Mouse (Mus musculus) liver, embryonic 14.5 days (tissue): ENCODE data around the gene Golga5. TPM values are rescaled to one million over a fixed set of nuclear protein-coding genes. Genes with fewer than 3 reads are reported as not detected.
"Not testable (repeated sequence)": the region's sequence is repeated elsewhere in the genome, so short reads cannot be mapped to it uniquely, and the experiment has no call there.

Experiments
- ATAC-seq: fragments of 200-750 bp; cut with Nextera tagmentation; 2 replicates; pipeline ENCODE4 v1.8.0; 2017; ENCODE audit warnings: moderate number of reproducible peaks, mild to moderate bottlenecking, moderate library complexity; ENCODE audit not compliant: insufficient read depth
- DNase-seq, 3 experiments: peaks; one replicate each; pipeline ENCODE4 v3.0.0-alpha.2; 2012 to 2013; ENCODE audit warnings: low read depth in 3 of 3, low spot score in 3 of 3
- H3K27ac ChIP-seq: fragments of 300-500 bp; sonication (generic); 2 replicates; pipeline ENCODE4 v1.5.1; 2014; ENCODE audit warnings: moderate library complexity, mild to moderate bottlenecking, control low read depth, inconsistent platforms
- H3K27me3 ChIP-seq: fragments of 300-500 bp; sonication (generic); 2 replicates; pipeline ENCODE4 v1.6.1; 2014; ENCODE audit warnings: mild to moderate bottlenecking, low read length, moderate library complexity; ENCODE audit not compliant: control insufficient read depth, insufficient read depth
- H3K36me3 ChIP-seq: fragments of 300-500 bp; sonication (generic); replicated peaks from 2 replicates; pipeline ENCODE4 v1.6.1; 2014; ENCODE audit warnings: low read depth; ENCODE audit not compliant: control insufficient read depth, insufficient read depth
- H3K4me1 ChIP-seq, 2 experiments: fragments of 200-500 bp in 1 of 2; fragments of 300-500 bp in 1 of 2; sonication (generic) in 1 of 2; replicated peaks; 2 replicates each; pipeline ENCODE4 v1.6.1; 2012 to 2014; ENCODE audit warnings: antibody characterized with exemption in 1 of 2, inconsistent platforms in 1 of 2, low read length in 1 of 2; ENCODE audit not compliant: control insufficient read depth in 2 of 2, insufficient read depth in 2 of 2
- H3K4me2 ChIP-seq: fragments of 300-500 bp; sonication (generic); 2 replicates; pipeline ENCODE4 v1.6.1; 2014; ENCODE audit warnings: low read depth, mild to moderate bottlenecking, control low read depth, moderate library complexity
- H3K4me3 ChIP-seq, 2 experiments: fragments of 200-500 bp in 1 of 2; fragments of 300-500 bp in 1 of 2; sonication (generic) in 1 of 2; 2 replicates each; pipeline ENCODE4 v1.5.1; 2012 to 2014; ENCODE audit warnings: low read depth in 2 of 2, low read length in 2 of 2, mild to moderate bottlenecking in 2 of 2, control low read depth in 1 of 2, inconsistent platforms in 1 of 2, moderate library complexity in 1 of 2; ENCODE audit not compliant: insufficient read depth in 1 of 2
- H3K9ac ChIP-seq: fragments of 300-500 bp; sonication (generic); replicated peaks from 2 replicates; pipeline ENCODE4 v1.6.1; 2014; ENCODE audit warnings: mild to moderate bottlenecking, control low read depth, moderate library complexity
- H3K9me3 ChIP-seq: fragments of 300-500 bp; sonication (generic); 2 replicates; pipeline ENCODE4 v1.6.1; 2016; ENCODE audit warnings: low read length, mixed read lengths; ENCODE audit not compliant: control insufficient read depth
- CTCF ChIP-seq: IDR thresholded peaks from 2 replicates; pipeline ENCODE4 v1.5.1; 2016; ENCODE audit warnings: antibody characterized with exemption, low read depth, control low read depth
- EP300 ChIP-seq: IDR thresholded peaks from 2 replicates; pipeline ENCODE4 v1.6.1; 2016; ENCODE audit warnings: antibody characterized with exemption, low read depth
- WGBS: fragments of 180-500 bp; shearing (Covaris S2); extraction: QIAGEN DNeasy Blood & Tissue Kit; methylation state at CpG from one replicate; pipeline ENCODE4 v1.1.7; 2014; ENCODE audit not compliant: insufficient replicate concordance; 5-methylcytosine and 5-hydroxymethylcytosine counted together
- polyA plus RNA-seq, 2 experiments: library from polyadenylated mRNA; depleted of rRNA in 1 of 2; stranded (reverse) in 1 of 2; unstranded in 1 of 2; fragments of >200 nt; fragmentation: Nextera tagmentation in 1 of 2; extraction: Ambion mirVana in 1 of 2; gene quantifications; 2 replicates each; pipeline versions ENCODE4 v1.2.1 to v1.2.3; 2012 to 2014

The Golga5 gene
- polyA plus RNA-seq, 2 experiments = 10.1 to 12.8 TPM

- no peak overlapping the region for H3K4me3 ChIP-seq
- peaks cover 4 to 7% of the 10 kb centered on the region in 2 experiments for H3K4me1 ChIP-seq
- no peak overlapping the region for H3K27ac ChIP-seq
- TF ChIP-seq EP300 = no peak
- TF ChIP-seq CTCF = peak; percentile 31
- H3K9me3 ChIP-seq = no peaks in the 10 kb centered on the region
- H3K9ac ChIP-seq = no peak overlapping the region
- no peaks in the 10 kb centered on the region for H3K27me3 ChIP-seq
- no peaks in the 10 kb centered on the region; the same call in 1 of the 2 replicates for H3K36me3 ChIP-seq
- WGBS = 69% methylated on average over 1 of the region's 1 CpGs
- H3K4me2 ChIP-seq = no peak overlapping the region
- no peak for ATAC-seq
- DNase-seq = no peak
Measured at GRCm38 (mm10) chr12:102468136-102468535, 799 bp upstream of the Golga5 start.

DNA sequence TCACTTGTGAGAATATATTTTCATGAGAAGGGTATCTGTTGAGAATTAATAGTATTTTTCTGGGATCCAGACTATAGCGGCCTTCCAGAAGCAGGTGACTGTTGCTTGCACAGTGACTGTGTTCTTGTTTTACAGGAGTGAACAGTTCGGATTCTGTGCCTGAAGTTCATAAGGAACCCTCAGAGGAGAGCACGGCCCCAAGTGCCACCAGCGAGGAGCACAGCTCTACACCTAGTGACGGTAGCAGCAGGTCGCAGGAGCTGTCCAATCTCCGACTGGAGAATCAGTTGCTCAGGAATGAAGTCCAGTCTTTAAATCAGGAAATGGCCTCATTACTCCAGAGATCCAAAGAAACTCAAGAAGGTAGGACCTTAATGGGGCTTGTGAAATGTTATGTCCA, 5.5 kb downstream of the Golga5 start:
- no peak for DNase-seq
- WGBS = 83% methylated on average over 7 of the region's 7 CpGs
- peaks cover 6% of the 10 kb centered on the region for H3K36me3 ChIP-seq
- no peak overlapping the region for H3K27ac ChIP-seq
- TF ChIP-seq CTCF = no peak
- no peak for TF ChIP-seq EP300
- H3K4me2 ChIP-seq = no peak overlapping the region
- H3K9ac ChIP-seq = no peak overlapping the region
- no peak overlapping the region for H3K4me3 ChIP-seq
- no peak for ATAC-seq
- no peaks in the 10 kb centered on the region for H3K27me3 ChIP-seq
- no peaks in the 10 kb centered on the region for H3K9me3 ChIP-seq
- H3K4me1 ChIP-seq = peaks cover 4 to 5% of the 10 kb centered on the region in 2 experiments

DNA sequence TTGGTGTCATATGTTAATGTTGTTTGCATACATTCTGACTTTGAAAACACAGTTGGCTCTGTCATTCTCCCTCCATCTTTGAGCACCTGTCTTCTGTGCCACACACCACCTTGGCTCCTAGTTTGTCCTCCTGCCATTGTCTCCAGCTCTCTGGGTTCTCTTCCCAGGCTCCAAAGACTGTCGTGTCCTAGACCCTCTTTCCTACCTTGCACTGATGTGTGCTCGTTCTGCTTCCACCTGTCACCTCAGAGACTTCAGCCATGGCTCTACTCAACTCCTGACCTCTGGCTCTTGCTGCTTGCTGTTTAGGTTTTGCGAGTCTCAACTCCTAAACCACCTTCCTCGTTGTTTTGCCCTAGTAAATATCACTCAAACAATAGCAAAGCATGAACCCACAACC, 11.5 kb downstream of the Golga5 start:
- no peak overlapping the region for H3K4me2 ChIP-seq
- no peak overlapping the region for H3K9ac ChIP-seq
- 72% methylated on average over 4 of the region's 4 CpGs for WGBS
- no peak for ATAC-seq
- no peak for DNase-seq
- no peaks in the 10 kb centered on the region for H3K4me1 ChIP-seq
- no peaks in the 10 kb centered on the region for H3K27me3 ChIP-seq
- H3K4me3 ChIP-seq = no peak overlapping the region
- H3K9me3 ChIP-seq = no peaks in the 10 kb centered on the region
- peaks cover 11% of the 10 kb centered on the region; the same call in 1 of the 2 replicates for H3K36me3 ChIP-seq
- TF ChIP-seq CTCF = no peak
- no peak for TF ChIP-seq EP300
- no peak overlapping the region for H3K27ac ChIP-seq

GRCm38 (mm10) chr12:102484946-102485345, 16.0 kb downstream of the Golga5 start:
- no peak for ATAC-seq
- 56% methylated on average over 3 of the region's 3 CpGs for WGBS
- H3K36me3 ChIP-seq = peaks cover 15% of the 10 kb centered on the region

DNA sequence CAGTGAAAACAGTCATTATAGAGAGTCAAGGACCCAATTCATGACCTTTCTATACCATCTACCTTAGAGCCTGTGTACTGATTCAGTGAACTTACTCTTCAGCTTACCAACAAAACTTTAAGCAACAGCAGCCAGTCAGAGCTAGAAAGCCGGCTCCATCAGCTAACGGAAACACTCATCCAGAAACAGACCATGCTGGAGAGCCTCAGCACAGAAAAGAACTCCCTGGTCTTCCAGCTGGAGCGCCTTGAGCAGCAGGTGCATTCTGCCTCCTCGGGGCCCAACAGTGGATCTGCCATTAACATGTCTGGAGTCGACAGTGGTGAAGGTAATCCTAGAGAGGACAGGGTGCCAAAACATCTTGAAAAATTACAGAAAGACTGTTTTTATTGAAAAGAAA, 23.0 kb downstream of the Golga5 start:
- H3K4me3 ChIP-seq = no peak overlapping the region
- no peaks in the 10 kb centered on the region for H3K27me3 ChIP-seq
- TF ChIP-seq CTCF (no peak), EP300 (no peak)
- H3K4me1 ChIP-seq = no peaks in the 10 kb centered on the region
- H3K4me2 ChIP-seq = no peak overlapping the region
- ATAC-seq = no peak
- H3K9me3 ChIP-seq = no peaks in the 10 kb centered on the region
- H3K36me3 ChIP-seq = peaks cover 21% of the 10 kb centered on the region
- WGBS = 80% methylated on average over 5 of the region's 5 CpGs
- no peak overlapping the region for H3K9ac ChIP-seq
- no peak overlapping the region for H3K27ac ChIP-seq
- no peak for DNase-seq

More at GRCm38 (mm10) chr12:102484946-102485345, 16.0 kb downstream of the Golga5 start:
- no peak overlapping the region for H3K27ac ChIP-seq
- H3K4me2 ChIP-seq = no peak overlapping the region
- H3K4me3 ChIP-seq = no peak overlapping the region
- H3K4me1 ChIP-seq = no peaks in the 10 kb centered on the region
- no peaks in the 10 kb centered on the region for H3K9me3 ChIP-seq
- no peak for DNase-seq
- TF ChIP-seq CTCF (no peak), EP300 (no peak)
- no peak overlapping the region for H3K9ac ChIP-seq
- H3K27me3 ChIP-seq = no peaks in the 10 kb centered on the region

DNA sequence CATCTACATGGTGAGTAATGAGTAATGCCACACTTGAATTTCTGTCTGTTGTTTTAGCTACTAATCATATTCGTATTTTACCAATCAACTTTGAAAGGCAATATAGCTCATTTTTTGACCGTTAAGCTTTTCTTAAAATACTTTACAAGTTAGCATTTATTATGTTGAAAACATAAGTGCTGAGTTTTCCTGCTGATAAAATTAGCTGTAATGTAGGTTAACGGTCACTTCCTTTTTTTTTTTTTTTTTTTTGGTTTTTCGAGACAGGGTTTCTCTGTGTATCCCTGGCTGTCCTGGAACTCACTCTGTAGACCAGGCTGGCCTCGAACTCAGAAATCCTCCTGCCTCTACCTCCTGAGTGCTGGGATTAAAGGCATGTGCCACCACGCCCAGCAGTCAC, 26.8 kb downstream of the Golga5 start:
- ATAC-seq = not testable (repeated sequence)

More for the DNA sequence above, 26.8 kb downstream of the Golga5 start:
- peaks cover 13% of the 10 kb centered on the region for H3K36me3 ChIP-seq
- not testable (repeated sequence) for H3K4me1 ChIP-seq, H3K27me3 ChIP-seq, H3K4me2 ChIP-seq, H3K9me3 ChIP-seq, H3K9ac ChIP-seq, H3K27ac ChIP-seq, DNase-seq, H3K4me3 ChIP-seq
- WGBS = 36% methylated on average over 6 of the region's 6 CpGs
